Mouse (Mus musculus): ENCODE data around the gene Shprh.
A peak's percentile ranks its signal among the peaks of the same experiment; 100 is the strongest.

- TF ChIP-seq POLR2A (IDR thresholded peaks at IDR 0.05; ENCODE audit: extremely low read depth, insufficient read depth, low read length) (peak; percentile 51; the same call in 1 of the 2 replicates), CTCF (IDR thresholded peaks at IDR 0.05; ENCODE audit: low read depth, low read length) (0 out of 2 replicates have a peak, but pooled peaks have one; percentile 4)
Measured at GRCm38 (mm10) chr10:11148884-11149741, at the start of gene Shprh.
